Comparison of ENCODE assay signal across 18 mouse cellular contexts in the genomic region with DNA sequence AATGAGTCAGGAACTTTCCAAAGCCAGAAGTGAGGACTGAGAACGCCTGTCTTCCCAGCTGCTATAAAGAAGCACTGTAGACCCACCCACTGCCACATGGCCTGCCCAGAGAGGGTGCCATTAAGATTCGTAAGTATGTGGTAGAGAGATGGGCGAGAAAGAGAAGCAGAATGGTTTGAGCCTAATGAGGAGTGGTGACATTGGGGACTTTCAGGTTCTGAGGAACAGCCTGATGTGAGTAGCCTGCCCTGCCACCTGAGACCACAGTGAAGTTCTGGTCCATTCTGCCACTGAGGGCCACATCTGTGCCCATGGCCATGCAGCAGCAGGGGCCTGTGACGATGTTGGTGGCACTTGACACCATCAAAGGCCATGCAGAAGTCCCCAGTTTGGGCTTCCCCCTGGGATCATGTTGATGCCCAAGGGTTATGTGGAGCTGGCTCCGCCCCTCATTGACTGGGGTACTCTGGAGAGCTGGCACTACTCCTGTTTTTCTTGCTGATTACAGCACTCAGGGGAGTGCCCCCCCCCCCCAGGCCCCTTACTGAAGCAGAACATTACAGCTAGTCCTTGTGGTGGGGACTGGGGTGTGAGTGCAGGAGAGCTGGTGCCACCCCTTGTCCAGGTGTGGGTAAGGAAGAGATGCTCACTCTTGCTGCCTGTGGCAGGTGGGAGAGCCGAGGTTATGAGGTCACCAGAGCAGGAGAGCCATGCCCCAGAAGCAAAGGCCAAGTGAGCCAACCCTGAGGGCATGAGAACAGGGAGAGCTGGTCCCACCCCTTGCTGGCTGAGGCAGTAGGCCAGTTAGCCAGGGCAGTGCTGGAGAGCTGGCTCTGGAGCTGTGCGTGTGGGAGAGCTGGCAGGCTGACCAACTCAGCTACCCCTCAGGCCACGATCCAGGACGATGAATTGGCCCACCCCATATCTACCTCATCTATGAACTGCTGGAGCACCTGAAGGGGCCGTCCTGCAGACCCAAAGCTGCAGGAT. TPM values are rescaled to one million over a fixed set of nuclear protein-coding genes. Genes with fewer than 3 reads are reported as not detected.
DNase-seq lines count a peak whose midpoint lies in the region; ATAC-seq lines count a peak whose summit lies in the region.
"Had no signal": no experiment of that assay in that cellular context is flagged by ENCODE, and none has a peak within 500 bp of the region (broad histone marks: within the 10 kb centered on the region; RNA-seq: fewer than 3 reads in every experiment).

No protein-coding gene starts in this region.

- ATAC-seq in cerebellum, adult (ENCODE audit: insufficient number of reproducible peaks, low FRiP score, low TSS enrichment) = 0 out of 2 replicates have a peak, but pooled peaks have one; percentile 37
- ATAC-seq in hindbrain, embryonic 14.5 days (ENCODE audit: low FRiP score) = peak; percentile 34; the same call in 1 of the 2 replicates
- no peak for ATAC-seq in hindbrain, embryonic 12.5 days (ENCODE audit: low FRiP score)
- no peak; the same call in 1 of the 2 replicates for ATAC-seq in midbrain, embryonic 11.5 days (ENCODE audit: low FRiP score)
- ATAC-seq in midbrain, embryonic 15.5 days (replicated peaks) = no peak
- no peak; the same call in 1 of the 2 replicates for ATAC-seq in monocyte, adult 5-6 weeks (replicated peaks; ENCODE audit: insufficient number of reproducible peaks, low FRiP score, low TSS enrichment, poor library complexity, severe bottlenecking)

- H3K27ac ChIP-seq in hindbrain, embryonic 14.5 days = no peak overlapping the region
- H3K27ac ChIP-seq in hindbrain, embryonic 12.5 days = no peak overlapping the region
- H3K27ac ChIP-seq in midbrain, embryonic 11.5 days (ENCODE audit: low read depth, low read length) = no peak overlapping the region
- H3K27ac ChIP-seq in midbrain, embryonic 15.5 days = no peak overlapping the region
- H3K27ac ChIP-seq: embryonic facial prominence, embryonic 13.5 days; liver, embryonic 13.5 days had no signal

- H3K4me1 ChIP-seq in hindbrain, embryonic 14.5 days (replicated peaks; ENCODE audit: control insufficient read depth, insufficient read depth, low read length) = peaks cover 6% of the 10 kb centered on the region; the same call in 1 of the 2 replicates
- H3K4me1 ChIP-seq in hindbrain, embryonic 12.5 days = peaks cover 8% of the 10 kb centered on the region
- H3K4me1 ChIP-seq in midbrain, embryonic 11.5 days (ENCODE audit: control insufficient read depth, insufficient read depth, low read length) = peaks cover 4% of the 10 kb centered on the region; the same call in 1 of the 2 replicates
- H3K4me1 ChIP-seq in midbrain, embryonic 15.5 days = 0 out of 2 replicates have a peak, but pooled peaks cover 4% of the 10 kb centered on the region
- H3K4me1 ChIP-seq: embryonic facial prominence, embryonic 13.5 days had no signal

- DNase-seq in cerebellum, postnatal 25 days = no peak
- DNase-seq in hindbrain, embryonic 14.5 days (ENCODE audit: low spot score) = no peak
- peak; percentile 77 for DNase-seq in midbrain, embryonic 11.5 days (ENCODE audit: low spot score, missing footprints)
- DNase-seq in kidney, postnatal 4 days = peak; percentile 29 to 41
- DNase-seq: B cell, adult 2 months; cerebellum, adult 8-10 months; heart, postnatal 14 days; liver, embryonic 13.5 days; lung, postnatal 4 days; right cerebral cortex, postnatal 14 days had no signal

- H3K4me3 ChIP-seq in hindbrain, embryonic 14.5 days (replicated peaks; ENCODE audit: low read length) = no peak overlapping the region
- H3K4me3 ChIP-seq in hindbrain, embryonic 12.5 days = no peak overlapping the region
- no peak overlapping the region for H3K4me3 ChIP-seq in midbrain, embryonic 11.5 days (ENCODE audit: low read depth, low read length)
- H3K4me3 ChIP-seq in midbrain, embryonic 15.5 days = no peak overlapping the region
- H3K4me3 ChIP-seq: embryonic facial prominence, embryonic 13.5 days; liver, embryonic 13.5 days had no signal

- H3K9ac ChIP-seq in hindbrain, embryonic 14.5 days = no peak overlapping the region
- H3K9ac ChIP-seq in hindbrain, embryonic 12.5 days = no peak overlapping the region
- H3K9ac ChIP-seq in midbrain, embryonic 11.5 days (ENCODE audit: low read length) = no peak overlapping the region
- H3K9ac ChIP-seq in midbrain, embryonic 15.5 days = no peak overlapping the region
- H3K9ac ChIP-seq: embryonic facial prominence, embryonic 13.5 days; liver, embryonic 13.5 days had no signal

- no peak overlapping the region for H3K4me2 ChIP-seq in hindbrain, embryonic 14.5 days (replicated peaks)
- H3K4me2 ChIP-seq in hindbrain, embryonic 12.5 days (replicated peaks) = no peak overlapping the region
- no peak overlapping the region for H3K4me2 ChIP-seq in midbrain, embryonic 11.5 days
- no peak overlapping the region for H3K4me2 ChIP-seq in midbrain, embryonic 15.5 days
- H3K4me2 ChIP-seq: embryonic facial prominence, embryonic 13.5 days; liver, embryonic 13.5 days had no signal

- H3K9me3 ChIP-seq in hindbrain, embryonic 14.5 days (ENCODE audit: control insufficient read depth, low read length) = no peaks in the 10 kb centered on the region
- no peaks in the 10 kb centered on the region for H3K9me3 ChIP-seq in hindbrain, embryonic 12.5 days (replicated peaks)
- no peaks in the 10 kb centered on the region for H3K9me3 ChIP-seq in midbrain, embryonic 11.5 days (ENCODE audit: control insufficient read depth, low read length)
- H3K9me3 ChIP-seq in midbrain, embryonic 15.5 days = no peaks in the 10 kb centered on the region
- H3K9me3 ChIP-seq: embryonic facial prominence, embryonic 13.5 days; liver, embryonic 13.5 days had no signal

- no peaks in the 10 kb centered on the region for H3K27me3 ChIP-seq in hindbrain, embryonic 14.5 days (ENCODE audit: control insufficient read depth, insufficient read depth, low read length)
- no peaks in the 10 kb centered on the region for H3K27me3 ChIP-seq in hindbrain, embryonic 12.5 days
- H3K27me3 ChIP-seq in midbrain, embryonic 11.5 days (ENCODE audit: control insufficient read depth, insufficient read depth, low read length) = no peaks in the 10 kb centered on the region
- H3K27me3 ChIP-seq in midbrain, embryonic 15.5 days (replicated peaks) = no peaks in the 10 kb centered on the region
- H3K27me3 ChIP-seq: embryonic facial prominence, embryonic 13.5 days; liver, embryonic 13.5 days had no signal

- no peaks in the 10 kb centered on the region for H3K36me3 ChIP-seq in hindbrain, embryonic 14.5 days (replicated peaks; ENCODE audit: control insufficient read depth, insufficient read depth)
- H3K36me3 ChIP-seq in hindbrain, embryonic 12.5 days = no peaks in the 10 kb centered on the region
- no peaks in the 10 kb centered on the region for H3K36me3 ChIP-seq in midbrain, embryonic 11.5 days (ENCODE audit: control insufficient read depth, insufficient read depth, low read length)
- H3K36me3 ChIP-seq in midbrain, embryonic 15.5 days (replicated peaks) = no peaks in the 10 kb centered on the region
- H3K36me3 ChIP-seq: embryonic facial prominence, embryonic 13.5 days; liver, embryonic 13.5 days had no signal

- WGBS in hindbrain, embryonic 14.5 days = 86% methylated on average over 10 of the region's 10 CpGs
- WGBS in hindbrain, embryonic 12.5 days = 89% methylated on average over 10 of the region's 10 CpGs
- 88% methylated on average over 10 of the region's 10 CpGs for WGBS in midbrain, embryonic 11.5 days
- WGBS in midbrain, embryonic 15.5 days = 87% methylated on average over 10 of the region's 10 CpGs

RNA-seq across cellular contexts. Expression of gene Anapc15-ps, which starts 16.7 kb away (rescaled TPM):
- polyA plus RNA-seq in hindbrain, embryonic 14.5 days (2014; fragmentation: Nextera tagmentation; extraction: Ambion mirVana) = not detected in 2 replicates
- polyA plus RNA-seq in hindbrain, embryonic 12.5 days (2016; fragmentation: Nextera tagmentation; extraction: Ambion mirVana) = not detected in 2 replicates
- not detected in 2 replicates for polyA plus RNA-seq in midbrain, embryonic 11.5 days (2014; fragmentation: Nextera tagmentation; extraction: Ambion mirVana)
- polyA plus RNA-seq in midbrain, embryonic 15.5 days (2015; fragmentation: Nextera tagmentation; extraction: Ambion mirVana) = 0.52 TPM in 1 of 2 replicates, not detected in the other
- total RNA-seq in monocyte, adult 5-6 weeks (2017) = not detected in 3 replicates
- total RNA-seq: ES-E14; heart, postnatal 14 days had no signal
- polyA plus RNA-seq: embryonic facial prominence, embryonic 13.5 days; gonadal fat pad, adult 2 months; large intestine, adult 2 months; liver, embryonic 13.5 days had no signal

Comparison
In these comparisons a context has a peak if more than half of its experiments do, and no peak if none do; other contexts are left out.
1. ATAC-seq: peak in cerebellum, adult (single experiment) and hindbrain, embryonic 14.5 days (single experiment); none in hindbrain, embryonic 12.5 days (single experiment), midbrain, embryonic 11.5 days (single experiment), midbrain, embryonic 15.5 days (single experiment) and monocyte, adult 5-6 weeks (single experiment).
2. DNase-seq: peak in midbrain, embryonic 11.5 days (single experiment) and kidney, postnatal 4 days (2 of 2); none in cerebellum, postnatal 25 days (0 of 2) and hindbrain, embryonic 14.5 days (single experiment).